Mouse (Mus musculus) heart, postnatal 14 days (tissue): ENCODE results near the gene Xlr3b. TPM values are rescaled to one million over a fixed set of nuclear protein-coding genes. Genes with fewer than 3 reads are reported as not detected.
"Not testable (repeated sequence)": the region's sequence is repeated elsewhere in the genome, so short reads cannot be mapped to it uniquely, and the experiment has no call there.

ENCODE experiments used
- DNase-seq, 2 experiments: peaks; one replicate each; pipeline ENCODE4 v3.0.0; 2021 to 2022
- intact Hi-C: fragments of 180-260 bp; cut with DNase I; formaldehyde crosslinking; loops from one replicate; pipeline ENCODE4 v1.15.1; 2025
- long read RNA-seq, 2 experiments: library from polyadenylated mRNA; stranded (forward); transcript quantifications; one replicate each; pipeline ENCODE4 v2.0.0; 2021
- total RNA-seq, 2 experiments: library from RNA; stranded (reverse); gene quantifications; 2 replicates each; pipeline ENCODE4 v1.2.3; 2021

The Xlr3b gene
- total RNA-seq, result 1 to 10 TPM in 1 of 2 experiments, under 1 TPM in 1; 0.19 to 3.5 TPM
- long read RNA-seq, experiment 1, partial matches to known transcripts, result 0 of 7 reads
- long read RNA-seq, experiment 1, other reads (novel, unspliced or antisense), result 4 of 7 reads
- long read RNA-seq, experiment 2, partial matches to known transcripts, result 0 of 3 reads
- long read RNA-seq, experiment 2, other reads (novel, unspliced or antisense), result 2 of 3 reads

DNA sequence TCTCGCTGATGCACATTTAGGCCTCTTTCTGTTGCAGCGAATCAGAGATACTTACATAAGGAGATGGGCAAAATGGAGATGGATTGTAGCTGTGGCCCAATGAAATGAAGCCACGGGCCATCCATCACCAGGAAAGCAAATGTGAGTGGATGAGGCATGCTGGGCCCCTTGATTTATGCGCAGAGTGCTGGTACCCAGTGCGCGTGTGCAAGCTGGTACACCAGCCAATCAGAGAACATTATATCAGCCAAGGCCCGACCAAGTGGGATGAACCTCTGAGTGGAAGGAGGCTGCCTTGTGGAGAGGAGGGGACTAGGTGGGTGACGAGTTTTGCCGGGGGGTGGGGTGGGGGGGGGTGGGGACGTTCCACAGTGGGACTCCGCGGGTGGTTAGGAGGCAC lies at the start of gene Xlr3b:
Xlr3b (plus strand) TSS at position 274 of the 400 bp plus-strand sequence.
- DNase-seq, result peak in 1 of 2 experiments; percentile 2
- intact Hi-C loops, result not testable (repeated sequence)

DNA sequence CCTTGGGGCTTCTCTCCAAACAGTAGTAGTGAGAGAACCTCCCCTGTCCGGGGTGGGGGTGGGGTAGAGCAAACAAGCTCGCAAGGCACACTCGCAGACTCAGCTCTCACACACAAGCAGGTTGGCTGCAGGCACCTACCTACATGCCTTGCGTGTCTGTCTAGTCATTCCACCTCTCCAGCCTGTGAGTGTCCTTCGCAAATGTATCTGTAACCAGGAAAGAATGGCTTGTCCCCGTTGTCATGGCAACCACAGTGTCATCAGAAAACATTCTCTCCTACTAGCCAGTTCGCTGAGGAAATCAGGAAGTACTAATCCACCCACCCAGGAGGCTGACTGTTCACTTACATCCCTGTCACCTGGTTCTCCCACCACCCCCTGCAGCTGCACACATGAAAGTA lies 48.8 kb upstream of the Xlr3b start:
- DNase-seq, intact Hi-C loops: not testable (repeated sequence)

DNA sequence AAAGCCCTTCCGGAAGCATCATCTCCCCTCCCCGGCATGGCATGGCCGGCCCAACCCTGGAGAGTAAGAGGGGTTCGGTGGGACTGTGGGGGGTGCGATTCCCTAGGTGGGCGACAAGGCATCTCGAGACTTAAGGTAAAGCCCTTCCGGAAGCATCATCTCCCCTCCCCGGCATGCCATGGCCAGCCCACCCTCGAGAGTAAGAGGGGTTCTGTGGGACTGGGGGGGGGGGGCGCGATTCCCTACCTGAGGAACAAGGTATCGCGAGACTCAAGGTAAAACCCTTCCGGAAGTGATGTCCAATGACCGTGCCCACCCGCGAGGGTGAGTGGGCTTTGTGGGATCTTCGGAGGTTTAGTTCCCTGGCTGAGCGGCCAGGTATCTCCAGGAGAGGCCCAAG lies 43.5 kb upstream of the Xlr3b start, which contains the start of gene Xlr5b:
Xlr5b (plus strand) TSS at position 301 of the 400 bp plus-strand sequence.
- DNase-seq, intact Hi-C loops: not testable (repeated sequence)

DNA sequence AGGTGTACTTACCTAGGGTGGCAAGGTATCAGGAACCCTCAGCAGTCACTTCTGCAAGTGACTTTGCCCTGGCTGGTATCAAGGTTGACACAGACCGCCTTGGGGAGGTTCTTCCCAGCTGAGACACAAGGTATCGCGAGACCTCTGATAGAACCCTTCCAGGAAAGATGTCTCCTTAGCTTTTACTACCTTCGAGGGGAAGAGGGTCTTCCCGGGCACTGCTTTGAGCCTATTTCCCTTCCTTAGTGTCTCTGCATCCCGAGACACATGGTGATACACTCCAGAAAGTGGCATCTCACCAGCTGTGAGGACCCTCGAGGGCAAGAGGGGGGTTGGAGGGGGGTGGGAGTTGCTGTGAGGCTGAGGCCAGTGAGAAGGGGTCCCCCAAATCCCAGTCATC lies 42.7 kb upstream of the Xlr3b start, which contains the start of gene DXBay18:
DXBay18 (minus strand) TSS at position 101 of the 400 bp plus-strand sequence.
- DNase-seq, intact Hi-C loops: not testable (repeated sequence)

DNA sequence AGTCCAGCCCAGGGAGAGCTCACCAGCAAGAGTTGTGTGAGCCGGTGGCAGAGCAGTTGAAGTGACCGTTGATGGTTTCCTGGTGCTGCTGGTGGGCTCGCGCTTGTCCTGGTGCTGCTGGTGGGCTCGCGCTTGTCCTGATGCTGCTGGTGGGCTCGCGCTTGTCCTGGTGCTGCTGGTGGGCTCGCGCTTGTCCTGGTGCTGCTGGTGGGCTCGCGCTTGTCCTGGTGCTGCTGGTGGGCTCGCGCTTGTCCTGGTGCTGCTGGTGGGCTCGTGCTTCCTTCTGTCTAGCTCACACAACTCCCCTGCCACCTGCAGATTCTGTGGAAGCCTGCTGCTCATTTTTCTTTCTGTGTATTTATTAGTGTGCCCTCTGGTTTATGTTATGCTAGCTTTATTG lies 15.1 kb upstream of the Xlr3b start, which contains the start of gene Spin2d:
Spin2d (minus strand) TSS at position 101 of the 400 bp plus-strand sequence.
- intact Hi-C loops, DNase-seq: not testable (repeated sequence)

DNA sequence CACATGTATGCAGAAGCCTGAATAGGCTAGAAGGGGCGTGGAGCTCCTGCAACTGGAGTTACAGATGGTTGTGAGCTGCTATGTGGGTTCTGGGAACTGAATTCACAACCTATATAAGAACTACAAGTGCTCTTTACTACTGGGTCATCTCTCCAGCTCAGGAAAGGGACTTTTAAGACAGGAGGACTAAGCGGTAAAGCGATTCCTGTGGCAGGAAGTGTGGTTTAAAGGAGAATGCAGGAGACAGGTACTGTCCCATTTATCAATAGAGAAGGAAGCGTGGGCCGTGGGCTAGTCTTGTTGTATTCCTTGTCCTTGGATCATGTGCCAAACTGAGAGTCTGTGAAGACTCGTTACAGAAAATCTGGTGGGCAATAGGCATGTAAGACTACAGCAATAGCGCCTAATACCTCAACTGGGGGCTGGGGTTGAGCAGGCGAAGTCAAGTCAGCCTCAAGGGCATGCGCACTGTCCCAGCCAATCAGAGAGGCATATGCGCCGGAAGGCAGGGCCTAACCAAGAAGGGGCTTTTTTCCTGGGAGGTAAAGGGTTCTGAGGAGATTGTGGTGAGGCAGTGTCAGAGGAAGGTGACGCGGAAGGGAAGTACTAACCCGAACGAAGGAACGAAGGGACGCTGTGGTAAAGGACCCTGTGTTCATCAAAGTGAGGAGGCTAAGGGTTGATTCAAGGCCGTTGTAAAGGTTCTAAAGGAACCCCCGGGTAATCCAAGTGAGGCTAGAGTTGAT lies 22.0 kb downstream of the Xlr3b start, which contains the start of gene Xlr4b:
Xlr4b (plus strand) TSS at position 515 of the 746 bp plus-strand sequence.
- intact Hi-C loops, DNase-seq: not testable (repeated sequence)

DNA sequence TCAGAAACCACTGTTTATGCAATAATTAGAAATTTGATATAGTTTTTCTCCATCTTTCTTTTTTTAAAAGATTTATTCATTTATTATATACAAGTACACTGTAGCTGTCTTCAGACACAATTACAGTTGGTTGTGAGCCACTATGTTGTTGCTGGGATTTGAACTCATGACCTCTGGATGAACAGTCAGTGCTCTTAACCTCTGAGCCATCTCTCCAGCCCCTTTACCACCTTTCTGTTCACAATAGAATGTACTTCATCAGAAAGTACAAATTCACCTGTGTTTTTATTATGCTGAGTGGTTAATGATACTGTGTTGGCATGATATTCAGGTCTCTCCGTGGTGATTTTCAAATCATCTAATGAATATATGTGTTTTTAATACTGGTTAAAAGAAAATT lies 33.4 kb downstream of the Xlr3b start:
- DNase-seq, result no peak
- intact Hi-C loops, result loop anchor here (10.0 kb wide), 1 partner anchor 119 kb away; the partner anchor contains the start of gene Zfp275

DNA sequence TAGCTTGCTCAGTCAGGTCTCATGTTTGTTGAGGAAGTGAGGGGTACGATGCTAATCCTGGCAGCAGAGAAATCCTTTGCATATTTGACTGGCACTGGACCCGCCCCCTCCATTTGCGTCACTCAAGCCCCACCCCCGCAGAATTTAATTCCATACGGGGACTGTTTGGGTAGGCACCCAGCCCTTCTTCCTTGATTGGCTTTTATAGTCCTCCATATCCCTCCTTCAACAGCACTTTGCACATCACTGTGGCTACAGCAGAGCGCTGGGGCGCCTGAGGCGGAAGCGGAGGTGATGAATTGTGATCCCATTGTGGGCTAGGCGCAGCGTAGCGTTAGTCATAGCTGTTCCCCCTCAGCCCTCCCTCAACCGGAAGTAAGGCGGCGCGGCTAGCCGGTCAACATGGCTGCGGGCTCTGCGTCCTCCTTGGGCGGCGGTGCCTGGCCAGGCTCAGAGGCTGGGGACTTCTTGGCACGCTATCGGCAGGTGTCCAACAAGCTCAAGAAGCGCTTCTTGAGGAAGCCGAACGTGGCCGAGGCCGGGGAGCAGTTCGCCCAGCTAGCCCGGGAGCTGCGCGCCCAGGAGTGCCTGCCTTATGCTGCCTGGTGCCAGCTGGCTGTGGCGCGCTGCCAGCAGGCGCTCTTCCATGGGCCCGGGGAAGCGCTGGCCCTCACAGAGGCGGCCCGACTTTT lies 36.1 kb downstream of the Xlr3b start, which contains the start of gene F8a:
F8a (plus strand) TSS at position 378 of the 692 bp plus-strand sequence.
- DNase-seq, result peak; percentile 75 to 78
- intact Hi-C loops, result loop anchor here (10.0 kb wide), 1 partner anchor 117 kb away; the partner anchor contains the start of gene Zfp275

DNA sequence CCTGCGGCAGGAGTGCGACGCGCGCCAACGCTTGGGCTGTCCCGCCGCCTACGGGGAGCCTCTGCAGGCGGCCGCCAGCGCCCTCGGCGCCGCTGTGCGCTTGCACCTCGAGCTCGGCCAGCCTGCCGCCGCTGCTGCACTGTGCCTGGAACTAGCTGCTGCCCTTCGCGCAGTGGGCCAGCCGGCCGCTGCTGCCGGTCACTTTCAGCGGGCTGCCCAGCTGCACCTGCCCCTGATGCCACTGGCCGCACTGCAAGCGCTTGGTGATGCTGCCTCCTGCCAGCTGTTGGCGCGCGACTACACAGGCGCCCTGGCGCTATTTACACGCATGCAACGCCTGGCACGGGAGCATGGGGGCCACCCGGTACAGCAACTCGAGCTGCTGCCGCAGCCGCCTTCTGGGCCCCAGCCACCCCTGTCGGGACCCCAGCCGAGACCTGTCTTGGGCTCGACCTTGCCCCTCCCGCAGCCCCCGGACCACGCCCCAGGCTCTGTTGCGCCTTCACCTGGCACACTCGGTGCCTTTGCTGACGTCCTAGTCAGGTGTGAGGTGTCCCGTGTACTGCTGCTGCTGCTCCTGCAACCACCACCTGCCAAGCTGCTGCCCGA lies 36.7 kb downstream of the Xlr3b start:
- intact Hi-C loops, result loop anchor here (10.0 kb wide), 1 partner anchor 116 kb away; the partner anchor contains the start of gene Zfp275
- peak; percentile 44 to 58 for DNase-seq

DNA sequence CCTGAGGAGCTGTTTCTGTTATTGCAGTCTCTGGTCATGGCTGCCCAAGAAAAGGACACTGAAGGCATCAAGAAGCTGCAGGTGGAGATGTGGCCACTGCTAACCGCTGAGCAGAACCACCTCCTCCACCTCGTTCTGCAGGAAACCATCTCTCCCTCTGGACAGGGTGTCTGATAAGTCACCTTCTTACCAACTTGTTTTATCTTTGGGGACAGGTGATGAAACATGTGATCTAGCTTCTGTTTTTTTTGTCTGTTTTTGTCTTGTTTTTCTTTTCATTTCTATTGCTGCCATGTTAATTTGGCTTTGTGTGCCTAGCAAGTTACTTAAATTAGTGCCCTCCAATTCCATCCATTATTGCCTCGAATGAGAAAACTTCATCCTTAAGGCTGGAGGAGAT lies 37.3 kb downstream of the Xlr3b start:
- intact Hi-C loops, result loop anchor here (10.0 kb wide), 1 partner anchor 116 kb away; the partner anchor contains the start of gene Zfp275
- DNase-seq, result no peak

DNA sequence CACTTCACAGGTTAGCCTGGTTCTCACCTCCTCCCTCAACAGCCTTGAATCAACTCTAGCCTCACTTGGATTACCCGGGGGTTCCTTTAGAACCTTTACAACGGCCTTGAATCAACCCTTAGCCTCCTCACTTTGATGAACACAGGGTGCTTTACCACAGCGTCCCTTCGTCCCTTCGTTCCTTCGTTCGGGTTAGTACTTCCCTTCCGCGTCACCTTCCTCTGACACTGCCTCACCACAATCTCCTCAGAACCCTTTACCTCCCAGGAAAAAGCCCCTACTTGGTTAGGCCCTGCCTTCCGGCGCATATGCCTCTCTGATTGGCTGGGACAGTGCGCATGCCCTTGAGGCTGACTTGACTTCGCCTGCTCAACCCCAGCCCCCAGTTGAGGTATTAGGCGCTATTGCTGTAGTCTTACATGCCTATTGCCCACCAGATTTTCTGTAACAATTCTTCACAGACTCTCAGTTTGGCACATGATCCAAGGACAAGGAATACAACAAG lies 50.9 kb downstream of the Xlr3b start, which contains the start of gene Xlr4c:
Xlr4c (minus strand) TSS at position 310 of the 505 bp plus-strand sequence.
- intact Hi-C loops, result not testable (repeated sequence)

More for the DNA sequence above, 50.9 kb downstream of the Xlr3b start, which contains the start of gene Xlr4c:
- not testable (repeated sequence) for DNase-seq

Other genes with a start within 250 kb of the Xlr3b start
- 1 to 10 TPM; 1.8 to 2.1 TPM for gene Zfp185, start 204.9 kb upstream of the Xlr3b start, total RNA-seq
- under 1 TPM in 1 of 2 experiments, not detected in 1; 0.24 TPM for gene Pnma5, start 155.1 kb upstream of the Xlr3b start, total RNA-seq
- not detected for gene Pnma3, start 127.4 kb upstream of the Xlr3b start, total RNA-seq
- gene Xlr4a, start 109.7 kb upstream of the Xlr3b start, total RNA-seq, result 1 to 10 TPM in 1 of 2 experiments, not detected in 1; 2.7 TPM
- 1 to 10 TPM in 1 of 2 experiments, not detected in 1; 1.1 TPM for gene Xlr3a, start 95.1 kb upstream of the Xlr3b start, total RNA-seq
- gene Gm14685, start 75.2 kb upstream of the Xlr3b start, total RNA-seq, result not detected
- gene Xlr5b, start 43.4 kb upstream of the Xlr3b start, total RNA-seq, result not detected
- gene DXBay18, start 42.8 kb upstream of the Xlr3b start, total RNA-seq, result not detected
- not detected for gene Spin2d, start 15.2 kb upstream of the Xlr3b start, total RNA-seq
- gene Xlr4b, start 22.1 kb downstream of the Xlr3b start, total RNA-seq, result 1 to 10 TPM in 1 of 2 experiments, under 1 TPM in 1; 0.36 to 1.4 TPM
- 1 to 10 TPM; 6.3 to 6.4 TPM for gene F8a, start 36.1 kb downstream of the Xlr3b start, total RNA-seq
- gene Xlr4c, start 50.9 kb downstream of the Xlr3b start, total RNA-seq, result 1 to 10 TPM in 1 of 2 experiments, not detected in 1; 1.2 TPM
- not detected for gene Xlr3c, start 73.2 kb downstream of the Xlr3b start, total RNA-seq
- gene Xlr5a, start 100.8 kb downstream of the Xlr3b start, total RNA-seq, result not detected
- gene Xlr5c, start 100.8 kb downstream of the Xlr3b start, total RNA-seq, result not detected
- not detected for gene Gm45015, start 144.6 kb downstream of the Xlr3b start, total RNA-seq
- gene Zfp275, start 150.4 kb downstream of the Xlr3b start, total RNA-seq, result 1 to 10 TPM; 4.8 to 5.7 TPM
- not detected for gene Gm18336, start 206.5 kb downstream of the Xlr3b start, total RNA-seq
- gene Zfp92, start 218.9 kb downstream of the Xlr3b start, total RNA-seq, result not detected
- not detected for gene Trex2, start 243.1 kb downstream of the Xlr3b start, total RNA-seq